Mouse (Mus musculus) midbrain, embryonic 10.5 days (tissue): Measurements from ENCODE around the gene Prex1. TPM values are rescaled to one million over a fixed set of nuclear protein-coding genes. Genes with fewer than 3 reads are reported as not detected.

Source experiments
- DNase-seq: peaks from one replicate; pipeline ENCODE4 v3.0.0-alpha.2; 2017; ENCODE audit warnings: low spot score
- H3K27ac ChIP-seq: fragments of 300-500 bp; sonication (generic); replicated peaks from 2 replicates; pipeline ENCODE4 v1.5.1; 2016; ENCODE audit warnings: mild to moderate bottlenecking
- H3K27me3 ChIP-seq: fragments of 300-500 bp; sonication (generic); 2 replicates; pipeline ENCODE4 v1.6.1; 2016; ENCODE audit warnings: low read depth, mild to moderate bottlenecking; ENCODE audit not compliant: poor library complexity, severe bottlenecking
- H3K36me3 ChIP-seq: fragments of 300-500 bp; sonication (generic); 2 replicates; pipeline ENCODE4 v1.6.1; 2016; ENCODE audit warnings: mild to moderate bottlenecking, moderate library complexity
- H3K4me1 ChIP-seq: fragments of 300-500 bp; sonication (generic); 2 replicates; pipeline ENCODE4 v1.6.1; 2016
- H3K4me3 ChIP-seq: fragments of 300-500 bp; sonication (generic); 2 replicates; pipeline ENCODE4 v1.5.1; 2016; ENCODE audit warnings: mild to moderate bottlenecking, moderate library complexity
- H3K9me3 ChIP-seq: fragments of 300-500 bp; sonication (generic); replicated peaks from 2 replicates; pipeline ENCODE4 v1.6.1; 2016; ENCODE audit warnings: mild to moderate bottlenecking
- WGBS: fragments of 180-500 bp; shearing (Covaris S2); methylation state at CpG from one replicate; pipeline ENCODE4 v1.1.7; 2016; 5-methylcytosine and 5-hydroxymethylcytosine counted together
- polyA plus RNA-seq: library from polyadenylated mRNA; unstranded; fragments of >200 nt; fragmentation: Nextera tagmentation; extraction: Ambion mirVana; gene quantifications from 2 replicates; pipeline ENCODE4 v1.2.1, GENCODE M21; 2016

Gene Prex1
- polyA plus RNA-seq, 1 experiment from 2014 or later: 32.3 TPM

GRCm38 (mm10) chr2:166716067-166716466 lies 2.4 kb upstream of the Prex1 start:
- DNase-seq: no peak
- Histone ChIP-seq H3K9me3 (no peaks in the 10 kb centered on the region), H3K4me1 (peaks cover 69% of the 10 kb centered on the region), H3K4me3 (no peak overlapping the region), H3K36me3 (no peaks in the 10 kb centered on the region), H3K27ac (peak overlapping the region; percentile 33; the same call in 1 of the 2 replicates), H3K27me3 (peaks cover 20% of the 10 kb centered on the region)
- WGBS: 59% methylated on average over 7 of the region's 7 CpGs

DNA sequence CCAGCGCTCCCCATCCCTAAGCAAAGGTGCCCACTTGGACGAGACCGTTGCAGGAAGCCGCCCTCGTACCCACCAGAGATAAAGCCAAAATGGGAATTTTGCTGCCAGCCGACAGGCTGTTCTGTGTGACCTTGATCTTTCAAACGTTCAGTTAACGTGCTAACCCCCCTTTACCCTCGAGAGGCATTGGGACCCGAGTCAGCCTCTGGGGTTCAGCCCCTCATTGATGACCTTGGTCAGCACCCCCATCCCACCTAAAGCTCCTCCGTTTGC lies 731 bp upstream of the Prex1 start:
- H3K27ac ChIP-seq: peak overlapping the region; percentile 90
- no peak for DNase-seq
- peaks cover 81% of the 10 kb centered on the region for H3K4me1 ChIP-seq
- H3K4me3 ChIP-seq: peak overlapping the region; percentile 89
- H3K9me3 ChIP-seq: no peaks in the 10 kb centered on the region
- H3K36me3 ChIP-seq: peaks cover 8% of the 10 kb centered on the region
- peaks cover 20% of the 10 kb centered on the region for H3K27me3 ChIP-seq
- WGBS: 14% methylated on average over 11 of the region's 11 CpGs

DNA sequence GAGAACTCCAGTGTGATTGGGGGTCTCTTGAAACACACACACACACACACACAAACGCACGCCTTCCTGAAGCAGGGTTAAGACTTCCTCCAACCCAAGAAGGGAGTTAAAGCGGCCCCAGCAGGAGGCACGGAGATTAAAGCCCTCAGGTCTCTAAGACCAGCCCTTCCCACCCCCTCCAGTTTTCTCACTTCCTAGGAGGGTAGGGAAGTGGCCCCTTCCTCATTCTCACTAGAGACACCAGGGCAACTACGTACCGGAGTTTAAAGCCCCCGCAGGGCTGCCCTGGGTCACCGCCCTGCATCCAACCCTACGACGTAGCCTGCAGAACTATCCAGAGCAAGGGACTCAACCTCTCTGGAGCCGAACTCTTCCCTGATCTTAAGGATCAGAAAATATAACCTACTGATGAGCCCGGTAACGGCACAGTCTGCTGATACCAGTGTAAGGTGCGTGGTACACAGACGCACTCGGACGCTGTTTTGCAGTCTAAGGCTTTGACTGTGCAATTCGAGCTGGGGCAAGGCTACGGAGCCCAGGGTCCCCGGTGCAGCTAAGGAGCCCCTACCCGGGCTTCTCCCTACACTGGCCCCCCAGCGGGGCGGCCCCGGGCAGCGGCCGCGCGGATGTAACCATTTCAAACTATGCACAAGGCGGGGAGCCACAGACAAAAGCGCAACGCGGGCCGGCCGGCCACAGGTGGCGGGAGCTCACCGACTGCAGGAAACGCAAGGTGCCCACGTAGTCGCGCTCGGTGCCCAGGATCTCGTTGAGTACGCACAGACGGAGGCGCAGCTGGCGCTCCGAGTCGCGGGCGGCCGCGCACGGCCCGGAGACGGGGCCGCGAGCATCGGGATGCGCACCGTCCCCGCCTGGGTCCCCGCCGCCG lies 587 bp downstream of the Prex1 start:
- H3K4me3 ChIP-seq: peak overlapping the region; percentile 89
- no peaks in the 10 kb centered on the region for H3K9me3 ChIP-seq
- H3K36me3 ChIP-seq: peaks cover 15% of the 10 kb centered on the region
- peaks cover 20% of the 10 kb centered on the region for H3K27me3 ChIP-seq
- peak overlapping the region; percentile 90 for H3K27ac ChIP-seq
- peaks cover 90% of the 10 kb centered on the region for H3K4me1 ChIP-seq
- peak; percentile 64 for DNase-seq
- under 1% methylated on average over 64 of the region's 64 CpGs for WGBS

GRCm38 (mm10) chr2:166712310-166712709 lies 1.3 kb downstream of the Prex1 start:
- 5% methylated on average over 4 of the region's 4 CpGs for WGBS
- Histone ChIP-seq H3K9me3 (no peaks in the 10 kb centered on the region), H3K27me3 (peaks cover 20% of the 10 kb centered on the region), H3K4me1 (peaks cover 92% of the 10 kb centered on the region), H3K36me3 (peaks cover 18% of the 10 kb centered on the region), H3K4me3 (peak overlapping the region; percentile 89), H3K27ac (peak overlapping the region; percentile 90)
- DNase-seq: no peak

- peak overlapping the region; percentile 89 for H3K4me3 ChIP-seq
- H3K27me3 ChIP-seq: peaks cover 20% of the 10 kb centered on the region
- peaks cover 88% of the 10 kb centered on the region for H3K4me1 ChIP-seq
- DNase-seq: peak; percentile 47
- H3K27ac ChIP-seq: peak overlapping the region; percentile 90
- peaks cover 24% of the 10 kb centered on the region for H3K36me3 ChIP-seq
- 20% methylated on average over 7 of the region's 7 CpGs for WGBS
- no peaks in the 10 kb centered on the region for H3K9me3 ChIP-seq
These were observed 1.9 kb downstream of the Prex1 start for GRCm38 (mm10) chr2:166711681-166712132.

DNA sequence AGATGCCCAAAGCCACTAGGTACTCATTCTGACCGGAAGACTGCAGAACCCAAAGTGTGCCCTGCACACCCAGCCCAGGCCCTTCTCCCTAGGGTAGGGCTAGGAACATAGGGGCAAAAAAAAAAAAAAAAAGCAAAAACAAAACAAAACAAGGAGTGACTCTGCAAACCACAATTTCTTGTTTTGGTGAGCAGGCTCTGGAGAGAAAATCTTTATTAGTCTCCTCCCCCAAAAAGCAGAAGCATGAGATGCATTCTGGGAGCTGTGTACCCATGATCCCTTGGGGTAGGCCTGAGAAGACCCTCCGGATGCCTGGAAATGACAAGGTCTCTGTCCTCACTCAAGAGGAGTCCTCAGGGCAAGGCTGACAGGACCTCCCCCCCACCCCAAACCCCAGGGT lies 3.7 kb downstream of the Prex1 start:
- no peak for DNase-seq
- Histone ChIP-seq H3K9me3 (peaks cover 9% of the 10 kb centered on the region; the same call in 1 of the 2 replicates), H3K36me3 (peaks cover 39% of the 10 kb centered on the region), H3K27ac (no peak overlapping the region), H3K4me1 (peaks cover 70% of the 10 kb centered on the region), H3K27me3 (peaks cover 4% of the 10 kb centered on the region), H3K4me3 (no peak overlapping the region)
- 99% methylated on average over 2 of the region's 2 CpGs for WGBS

- 87% methylated on average over 8 of the region's 8 CpGs for WGBS
- Histone ChIP-seq H3K4me1 (peaks cover 71% of the 10 kb centered on the region), H3K36me3 (peaks cover 55% of the 10 kb centered on the region)
These were observed 5.3 kb downstream of the Prex1 start for GRCm38 (mm10) chr2:166708304-166708703.

GRCm38 (mm10) chr2:166706526-166706925 lies 7.1 kb downstream of the Prex1 start:
- WGBS: 70% methylated on average over 2 of the region's 2 CpGs
- H3K4me3 ChIP-seq: no peak overlapping the region

More at GRCm38 (mm10) chr2:166708304-166708703, 5.3 kb downstream of the Prex1 start:
- Histone ChIP-seq H3K27me3 (no peaks in the 10 kb centered on the region), H3K9me3 (peaks cover 9% of the 10 kb centered on the region; the same call in 1 of the 2 replicates), H3K4me3 (no peak overlapping the region), H3K27ac (no peak overlapping the region)
- no peak for DNase-seq

DNA sequence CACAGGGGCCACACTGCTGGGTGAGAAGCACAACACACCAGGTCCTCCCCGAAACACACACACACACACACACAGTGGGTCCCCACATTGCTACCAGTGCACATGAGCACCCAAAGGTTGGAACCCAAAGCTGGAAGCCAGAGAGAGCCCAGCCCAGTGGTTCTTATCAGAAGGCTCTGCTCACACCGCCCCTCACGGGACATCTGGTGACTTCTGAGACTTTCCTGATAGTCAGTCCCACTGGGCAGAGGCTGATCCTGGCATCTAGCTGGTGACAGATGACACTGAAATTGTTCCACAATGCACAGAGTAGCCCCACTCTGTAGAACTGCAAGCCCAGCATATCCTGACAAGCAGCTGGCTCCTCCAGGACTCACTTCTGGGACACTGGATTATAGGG lies 10.1 kb downstream of the Prex1 start:
- H3K4me1 ChIP-seq: peaks cover 51% of the 10 kb centered on the region
- WGBS: 96% methylated on average over 3 of the region's 3 CpGs
- H3K27me3 ChIP-seq: no peaks in the 10 kb centered on the region
- peaks cover 56% of the 10 kb centered on the region for H3K36me3 ChIP-seq
- H3K9me3 ChIP-seq: peaks cover 9% of the 10 kb centered on the region; the same call in 1 of the 2 replicates
- H3K4me3 ChIP-seq: no peak overlapping the region
- no peak for DNase-seq
- peak overlapping the region; percentile 1; the same call in 1 of the 2 replicates for H3K27ac ChIP-seq

More at GRCm38 (mm10) chr2:166706526-166706925, 7.1 kb downstream of the Prex1 start:
- H3K9me3 ChIP-seq: peaks cover 9% of the 10 kb centered on the region; the same call in 1 of the 2 replicates
- DNase-seq: no peak
- no peaks in the 10 kb centered on the region for H3K27me3 ChIP-seq
- no peak overlapping the region for H3K27ac ChIP-seq
- H3K36me3 ChIP-seq: peaks cover 70% of the 10 kb centered on the region
- peaks cover 57% of the 10 kb centered on the region for H3K4me1 ChIP-seq

DNA sequence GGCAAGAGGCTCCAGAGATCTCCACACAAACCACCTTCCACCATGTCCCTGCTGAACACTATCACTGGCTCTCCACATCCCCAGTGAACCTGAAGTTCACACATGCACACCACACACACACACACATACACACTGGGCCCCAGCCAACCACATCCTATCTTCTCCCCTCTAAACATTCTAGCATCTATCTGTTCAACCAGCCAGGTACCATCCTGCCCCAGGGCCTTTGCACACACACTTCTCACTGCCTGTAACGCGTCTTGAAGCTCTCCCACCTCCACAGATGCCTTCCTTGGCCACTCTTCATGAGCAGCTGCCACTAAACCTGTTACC lies 11.6 kb downstream of the Prex1 start:
- Histone ChIP-seq H3K9me3 (peaks cover 9% of the 10 kb centered on the region; the same call in 1 of the 2 replicates), H3K4me3 (no peak overlapping the region), H3K36me3 (peaks cover 58% of the 10 kb centered on the region), H3K27me3 (no peaks in the 10 kb centered on the region), H3K4me1 (peaks cover 37% of the 10 kb centered on the region), H3K27ac (no peak overlapping the region)
- 96% methylated on average over 2 of the region's 2 CpGs for WGBS
- no peak for DNase-seq

GRCm38 (mm10) chr2:166701248-166702112 lies 12.2 kb downstream of the Prex1 start:
- Histone ChIP-seq H3K9me3 (peaks cover 9% of the 10 kb centered on the region; the same call in 1 of the 2 replicates), H3K4me3 (no peak overlapping the region), H3K4me1 (peaks cover 37% of the 10 kb centered on the region), H3K27ac (no peak overlapping the region), H3K36me3 (peaks cover 52% of the 10 kb centered on the region), H3K27me3 (no peaks in the 10 kb centered on the region)
- 81% methylated on average over 23 of the region's 23 CpGs for WGBS
- no peak for DNase-seq

DNA sequence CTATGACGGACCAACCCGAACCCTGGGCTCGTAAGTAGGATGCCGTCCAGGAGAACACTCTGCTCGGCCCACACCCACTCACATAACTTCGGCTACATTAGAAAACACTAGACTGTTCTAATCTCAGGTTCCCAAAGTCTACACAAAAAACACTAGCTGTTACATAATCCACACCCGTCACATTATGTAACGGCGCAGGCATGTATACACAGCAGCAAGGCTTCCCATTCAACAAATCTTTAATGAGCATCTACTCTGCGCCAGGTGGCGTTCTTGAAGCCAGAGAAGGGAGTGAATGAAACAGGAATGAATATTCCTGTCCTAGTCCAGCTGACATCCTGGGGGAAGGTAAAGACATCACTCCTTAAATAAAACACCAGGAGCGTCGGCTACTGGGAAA lies 12.9 kb downstream of the Prex1 start:
- Histone ChIP-seq H3K27ac (0 out of 2 replicates have a peak overlapping the region, but pooled peaks have one; percentile 3), H3K36me3 (peaks cover 47% of the 10 kb centered on the region), H3K9me3 (peaks cover 9% of the 10 kb centered on the region; the same call in 1 of the 2 replicates), H3K27me3 (no peaks in the 10 kb centered on the region), H3K4me1 (peaks cover 37% of the 10 kb centered on the region), H3K4me3 (no peak overlapping the region)
- no peak for DNase-seq
- WGBS: 87% methylated on average over 13 of the region's 13 CpGs
